ENCODE assay signal across 7 mouse cellular contexts in genomic region chr9:65828016-65828403, GRCm38 (mm10). TPM values are rescaled to one million over a fixed set of nuclear protein-coding genes. Genes with fewer than 3 reads are reported as not detected.
DNase-seq lines count a peak whose midpoint lies in the region; ATAC-seq and TF ChIP-seq lines count a peak whose summit lies in the region.

No protein-coding gene starts in this region.

- no peak for TF ChIP-seq CTCF in small intestine, adult 2 months (IDR thresholded peaks at IDR 0.05; ENCODE audit: extremely low read depth, insufficient read length, insufficient replicate concordance, low read depth, low read length)

- WGBS in neural tube, embryonic 11.5 days: 3% methylated on average over 13 of the region's 13 CpGs
- 1% methylated on average over 13 of the region's 13 CpGs for WGBS in forebrain, embryonic 12.5 days
- 2% methylated on average over 13 of the region's 13 CpGs for WGBS in limb, embryonic 11.5 days
- under 1% methylated on average over 13 of the region's 13 CpGs for WGBS in small intestine, adult 2 months

- ATAC-seq in neural tube, embryonic 11.5 days (ENCODE audit: insufficient read depth, low FRiP score, low TSS enrichment): no peak
- ATAC-seq in forebrain, embryonic 12.5 days (ENCODE audit: low FRiP score): no peak
- ATAC-seq in limb, embryonic 11.5 days (ENCODE audit: insufficient number of reproducible peaks, low FRiP score, low TSS enrichment, low read depth): no peak

- peak overlapping the region; percentile 62 for H3K4me2 ChIP-seq in neural tube, embryonic 11.5 days (ENCODE audit: low read depth)
- peak overlapping the region; percentile 64 for H3K4me2 ChIP-seq in forebrain, embryonic 12.5 days
- H3K4me2 ChIP-seq in limb, embryonic 11.5 days (ENCODE audit: low read depth, severe bottlenecking): peak overlapping the region; percentile 57

- TF ChIP-seq POLR2A in small intestine, adult 2 months (IDR thresholded peaks at IDR 0.05; ENCODE audit: low read depth, low read length): no peak

- peak overlapping the region; percentile 17; the same call in 1 of the 2 replicates for H3K27ac ChIP-seq in neural tube, embryonic 11.5 days (ENCODE audit: low read depth, low read length)
- peak overlapping the region; percentile 99; the same call in 1 of the 2 replicates for H3K27ac ChIP-seq in forebrain, embryonic 12.5 days
- H3K27ac ChIP-seq in limb, embryonic 11.5 days (replicated peaks; ENCODE audit: low read depth, low read length): no peak overlapping the region
- H3K27ac ChIP-seq in small intestine, adult 2 months (ENCODE audit: insufficient read depth, low read depth, low read length): peak overlapping the region; percentile 45

- no peaks in the 10 kb centered on the region for H3K36me3 ChIP-seq in neural tube, embryonic 11.5 days (ENCODE audit: control insufficient read depth, insufficient read depth, low read length)
- H3K36me3 ChIP-seq in forebrain, embryonic 12.5 days (replicated peaks): no peaks in the 10 kb centered on the region
- no peaks in the 10 kb centered on the region for H3K36me3 ChIP-seq in limb, embryonic 11.5 days (ENCODE audit: control insufficient read depth, insufficient read depth, low read length)
- no peaks in the 10 kb centered on the region; the same call in none of the 2 replicates for H3K36me3 ChIP-seq in small intestine, adult 2 months (ENCODE audit: control insufficient read depth, insufficient read depth, low read length)

- peak overlapping the region; percentile 89 for H3K9ac ChIP-seq in neural tube, embryonic 11.5 days (ENCODE audit: low read length)
- H3K9ac ChIP-seq in forebrain, embryonic 12.5 days: peak overlapping the region; percentile 99; the same call in 1 of the 2 replicates
- H3K9ac ChIP-seq in limb, embryonic 11.5 days (ENCODE audit: low read length): peak overlapping the region; percentile 97

- intact Hi-C loops in gastrocnemius, postnatal 36 days (cut with DNase I): loop anchor here (5.0 kb wide), 5 partner anchors 56 to 221 kb away; no protein-coding TSS in a partner anchor

- no peaks in the 10 kb centered on the region for H3K27me3 ChIP-seq in neural tube, embryonic 11.5 days (ENCODE audit: control insufficient read depth, insufficient read depth, low read length)
- no peaks in the 10 kb centered on the region for H3K27me3 ChIP-seq in forebrain, embryonic 12.5 days
- H3K27me3 ChIP-seq in limb, embryonic 11.5 days (ENCODE audit: control insufficient read depth, insufficient read depth, low read length): no peaks in the 10 kb centered on the region
- H3K27me3 ChIP-seq in small intestine, adult 2 months (ENCODE audit: control insufficient read depth, insufficient read depth, low read length): no peaks in the 10 kb centered on the region

- DNase-seq in neural tube, embryonic 11.5 days (ENCODE audit: low spot score): no peak
- no peak for DNase-seq in neural tube, embryonic 10.5 days (ENCODE audit: extremely low spot score, low spot score)
- no peak for DNase-seq in limb, embryonic 11.5 days (ENCODE audit: low spot score)
- no peak for DNase-seq in layer of hippocampus, postnatal 10 days (ENCODE audit: low spot score in 2 of 2)
- DNase-seq in gastrocnemius, postnatal 36 days: no peak

- peaks cover 22% of the 10 kb centered on the region for H3K4me1 ChIP-seq in neural tube, embryonic 11.5 days (ENCODE audit: control insufficient read depth, insufficient read depth, low read length)
- H3K4me1 ChIP-seq in forebrain, embryonic 12.5 days: peaks cover 64% of the 10 kb centered on the region
- H3K4me1 ChIP-seq in limb, embryonic 11.5 days (ENCODE audit: control insufficient read depth, insufficient read depth, low read length): peaks cover 9% of the 10 kb centered on the region; the same call in 1 of the 2 replicates
- H3K4me1 ChIP-seq in small intestine, adult 2 months (ENCODE audit: control insufficient read depth, insufficient read depth, insufficient read length, low read length): peaks cover 9% of the 10 kb centered on the region

- no peaks in the 10 kb centered on the region for H3K9me3 ChIP-seq in neural tube, embryonic 11.5 days (ENCODE audit: control insufficient read depth, low read length)
- no peaks in the 10 kb centered on the region for H3K9me3 ChIP-seq in forebrain, embryonic 12.5 days
- H3K9me3 ChIP-seq in limb, embryonic 11.5 days (ENCODE audit: control insufficient read depth, low read length): no peaks in the 10 kb centered on the region

- H3K4me3 ChIP-seq in neural tube, embryonic 11.5 days (ENCODE audit: low read depth, low read length): peak overlapping the region; percentile 82
- peak overlapping the region; percentile 91 for H3K4me3 ChIP-seq in forebrain, embryonic 12.5 days (replicated peaks)
- H3K4me3 ChIP-seq in limb, embryonic 11.5 days (ENCODE audit: low read depth, low read length): peak overlapping the region; percentile 77
- H3K4me3 ChIP-seq in small intestine, adult 2 months (ENCODE audit: low read depth, low read length): peak overlapping the region; percentile 89

RNA-seq across cellular contexts. Expression of gene Zfp609, which starts 0.6 kb away (rescaled TPM):
- polyA plus RNA-seq in neural tube, embryonic 11.5 days (2014; fragmentation: Nextera tagmentation; extraction: Ambion mirVana): 9.1 and 9.2 TPM in 2 replicates
- 11.1 and 13.1 TPM in 2 replicates for polyA plus RNA-seq in forebrain, embryonic 12.5 days (2016; fragmentation: Nextera tagmentation; extraction: Ambion mirVana)
- 7.3 and 8.2 TPM in 2 replicates for polyA plus RNA-seq in limb, embryonic 11.5 days (2014; fragmentation: Nextera tagmentation; extraction: Ambion mirVana)
- 3.1 and 6.1 TPM in 2 replicates for polyA plus RNA-seq in small intestine, adult 2 months (2012; rRNA removed)
- total RNA-seq in layer of hippocampus, postnatal 10 days (2021): 10 to 100 TPM; 49.1 to 51.0 TPM
- total RNA-seq in gastrocnemius, postnatal 36 days (2021): 10 to 100 TPM; 16.3 to 17.8 TPM
